Mouse (Mus musculus): ENCODE measurements around the gene Smarcd1.

DNA sequence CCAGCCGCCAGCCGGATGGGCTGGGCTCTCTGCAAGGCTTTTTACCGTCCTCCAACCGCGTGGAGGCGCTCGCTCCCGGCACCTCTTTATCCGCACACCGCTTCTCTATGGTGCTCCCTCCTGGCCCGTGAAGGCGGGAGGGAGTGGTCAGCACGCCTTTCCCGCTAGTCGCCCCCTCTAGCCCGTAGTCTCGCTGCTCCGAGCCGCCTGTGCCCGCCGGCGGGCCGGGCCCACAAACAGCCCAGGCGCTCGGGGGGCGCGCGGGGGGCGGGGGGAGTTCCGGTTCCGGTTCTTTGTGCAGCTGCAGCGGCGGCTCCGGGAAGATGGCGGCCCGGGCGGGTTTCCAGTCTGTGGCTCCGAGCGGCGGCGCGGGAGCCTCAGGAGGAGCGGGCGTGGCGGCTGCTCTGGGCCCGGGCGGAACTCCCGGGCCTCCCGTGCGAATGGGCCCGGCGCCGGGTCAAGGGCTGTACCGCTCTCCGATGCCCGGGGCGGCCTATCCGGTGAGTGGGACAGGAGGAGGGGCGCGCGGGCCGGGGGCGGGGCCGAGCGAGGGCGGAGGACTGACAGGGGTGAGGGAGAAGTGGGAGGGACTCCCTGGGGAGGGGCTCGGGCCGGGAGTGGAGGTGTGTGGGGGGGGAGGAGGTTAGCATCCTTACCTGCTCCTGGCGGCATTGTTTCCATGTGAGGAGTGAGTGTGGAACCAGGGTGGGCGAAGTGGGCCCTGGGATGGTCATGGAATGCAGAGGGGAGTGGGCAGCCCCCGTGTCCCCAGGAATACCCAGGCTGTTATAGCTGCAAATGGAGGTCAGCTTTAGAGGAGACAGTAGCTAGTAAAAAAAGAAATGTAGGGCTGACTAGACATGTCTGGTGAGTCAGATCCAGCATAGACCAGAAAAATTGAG, at the start of gene Smarcd1:
- TF ChIP-seq CTCF (IDR thresholded peaks at IDR 0.05; ENCODE audit: low read depth, low read length) (peak; percentile 51), TAL1 (conservative IDR thresholded peaks at IDR 0.05; ENCODE audit: low read depth, low read length) (no peak), GATA2 (IDR thresholded peaks at IDR 0.05; ENCODE audit: borderline replicate concordance, low read depth, low read length) (no peak), GATA1 (IDR thresholded peaks at IDR 0.05; ENCODE audit: borderline replicate concordance, low read length) (no peak)
